Mouse (Mus musculus) heart, postnatal 36 days (tissue): Measurements from ENCODE around the gene Osbp2. TPM values are rescaled to one million over a fixed set of nuclear protein-coding genes. Genes with fewer than 3 reads are reported as not detected.

ENCODE experiments used
- DNase-seq, 2 experiments: peaks; one replicate each; pipeline ENCODE4 v3.0.0; 2021 to 2022
- intact Hi-C: fragments of 180-260 bp; cut with DNase I; formaldehyde crosslinking; loops from one replicate; pipeline ENCODE4 v1.15.1; 2025
- total RNA-seq, 2 experiments: library from RNA; stranded (reverse); gene quantifications; 2 replicates each; pipeline ENCODE4 v1.2.3; 2021

The Osbp2 gene
- total RNA-seq, 2 experiments from 2014 or later = 14.1 to 14.3 TPM

DNA sequence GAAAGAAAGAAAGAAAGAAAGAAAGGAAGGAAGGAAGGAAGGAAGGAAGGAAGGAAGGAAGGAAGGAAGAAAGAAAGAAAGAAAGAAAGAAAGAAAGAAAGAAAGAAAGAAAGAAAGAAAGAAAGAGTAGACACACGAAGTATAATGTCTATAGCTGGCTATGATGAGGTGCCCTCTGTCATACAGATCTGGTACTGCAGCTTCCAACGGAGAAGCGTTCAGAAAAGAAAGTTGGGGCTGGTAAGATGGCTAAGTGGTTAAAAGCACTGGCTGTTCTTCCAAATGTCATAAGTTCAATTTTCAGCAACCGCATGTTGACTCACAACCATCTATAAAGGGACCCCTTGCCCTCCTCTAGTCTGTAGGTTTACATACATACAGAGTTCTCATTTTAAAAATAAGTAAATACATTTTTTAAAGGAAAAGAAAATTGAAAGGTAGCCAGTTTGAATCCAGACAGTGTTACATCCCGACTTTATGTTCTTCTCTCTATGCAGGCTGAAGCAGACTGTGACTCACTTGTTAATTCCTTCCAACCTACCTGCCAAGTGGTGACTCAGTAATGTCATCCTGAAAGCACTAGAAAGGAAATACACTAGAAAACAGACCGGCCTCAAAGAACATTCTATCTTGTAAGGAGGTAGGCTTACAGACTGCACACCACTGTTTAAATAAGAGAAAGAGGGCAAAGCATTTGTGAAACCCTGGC is 31.4 kb downstream of the Osbp2 start:
- intact Hi-C loops = no loop called here
- DNase-seq = peak; percentile 25 to 31

DNA sequence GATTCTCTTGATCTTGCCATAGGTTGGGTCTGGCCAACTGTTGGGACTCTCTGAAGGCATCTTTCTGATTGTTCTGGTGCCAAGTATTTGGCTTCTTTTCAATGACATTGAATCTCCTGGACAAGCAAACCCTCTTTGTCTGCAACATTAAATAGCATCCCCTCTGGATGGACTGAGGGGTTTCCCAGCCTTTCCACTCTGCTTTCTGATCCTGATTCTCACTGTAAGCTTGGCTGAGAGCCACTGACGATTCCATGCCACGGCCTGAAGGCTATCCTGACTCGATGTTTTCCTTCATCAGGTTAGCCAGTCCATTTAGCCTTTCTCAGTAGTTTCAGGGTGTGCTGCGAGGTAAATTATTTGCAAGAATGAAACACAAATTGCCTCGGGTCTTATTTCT is 34.0 kb downstream of the Osbp2 start:
- no peak for DNase-seq
- intact Hi-C loops = no loop called here

DNA sequence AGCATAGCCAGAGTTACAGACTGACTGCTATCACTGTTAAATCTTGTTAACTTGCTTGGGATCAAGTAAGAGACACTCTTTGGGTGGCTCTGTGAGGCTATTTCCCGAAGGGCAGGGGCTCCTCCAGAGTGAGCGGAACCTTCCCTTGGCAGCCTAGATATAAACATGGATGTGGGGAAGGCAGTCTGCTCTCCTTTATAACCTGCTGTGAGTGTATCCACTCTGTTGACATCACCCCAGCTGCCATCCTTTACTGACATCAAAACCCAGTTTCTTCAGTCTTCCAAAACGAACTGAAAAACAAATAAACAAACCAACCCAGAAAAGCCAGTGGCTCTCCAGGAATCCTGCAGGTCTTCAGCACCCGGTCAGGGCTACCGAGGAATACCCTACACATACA is 39.6 kb downstream of the Osbp2 start:
- no peak for DNase-seq
- intact Hi-C loops = no loop called here

DNA sequence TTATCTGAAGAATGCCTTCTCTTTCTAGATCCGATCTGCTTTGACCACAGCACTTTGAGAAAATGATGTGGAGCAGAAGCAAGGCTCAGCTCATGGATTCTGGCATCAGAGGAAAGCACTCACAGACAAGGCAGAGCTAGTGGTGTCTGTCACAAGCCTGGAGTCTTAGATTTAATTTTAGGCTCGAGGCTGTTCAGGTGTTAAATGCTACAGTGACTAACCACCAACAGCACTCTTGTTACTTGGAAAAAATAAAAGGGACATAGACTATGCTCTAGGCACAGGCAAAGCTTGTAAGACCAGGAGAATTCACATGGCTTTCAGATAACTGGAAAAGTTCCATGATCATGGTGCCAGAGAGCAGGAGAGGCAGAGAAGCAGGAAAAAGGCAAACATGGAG is 40.3 kb downstream of the Osbp2 start:
- DNase-seq = no peak
- intact Hi-C loops = no loop called here

DNA sequence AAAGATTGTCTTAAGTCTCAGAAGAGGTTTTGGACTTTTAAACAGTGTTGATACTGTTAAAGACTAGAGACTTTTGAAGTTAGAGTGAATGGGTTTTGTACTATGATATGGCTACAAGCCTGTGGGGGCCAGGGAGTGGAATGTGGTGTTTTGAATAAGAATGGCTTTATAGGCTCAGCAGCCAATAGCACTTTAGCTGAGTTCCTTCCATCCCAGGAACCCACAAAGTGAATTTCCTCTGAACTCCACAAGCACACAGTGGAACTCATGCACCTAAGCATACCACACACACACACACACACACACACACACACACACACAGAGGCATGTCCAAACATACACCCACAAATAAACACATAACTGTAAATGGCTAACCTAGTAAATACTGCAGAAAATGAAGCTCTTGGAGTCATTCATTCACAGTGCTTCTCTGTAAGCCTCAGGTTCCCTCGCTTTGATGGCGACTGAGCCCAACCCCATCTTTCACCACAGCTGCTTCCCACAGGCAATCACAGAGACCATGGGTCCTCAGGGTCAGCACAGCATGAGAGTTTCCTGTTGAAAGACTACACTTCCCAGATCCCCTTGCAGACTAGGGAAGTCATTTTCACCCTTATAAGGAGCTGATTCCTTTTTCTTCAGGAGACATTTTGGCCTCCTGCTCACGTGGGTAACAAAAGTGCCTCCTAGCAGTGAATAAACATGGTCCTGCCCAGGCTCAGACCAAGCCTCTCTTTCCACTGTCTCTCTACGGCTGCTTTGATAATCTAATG is 45.5 kb downstream of the Osbp2 start:
- no peak for DNase-seq
- intact Hi-C loops = no loop called here

DNA sequence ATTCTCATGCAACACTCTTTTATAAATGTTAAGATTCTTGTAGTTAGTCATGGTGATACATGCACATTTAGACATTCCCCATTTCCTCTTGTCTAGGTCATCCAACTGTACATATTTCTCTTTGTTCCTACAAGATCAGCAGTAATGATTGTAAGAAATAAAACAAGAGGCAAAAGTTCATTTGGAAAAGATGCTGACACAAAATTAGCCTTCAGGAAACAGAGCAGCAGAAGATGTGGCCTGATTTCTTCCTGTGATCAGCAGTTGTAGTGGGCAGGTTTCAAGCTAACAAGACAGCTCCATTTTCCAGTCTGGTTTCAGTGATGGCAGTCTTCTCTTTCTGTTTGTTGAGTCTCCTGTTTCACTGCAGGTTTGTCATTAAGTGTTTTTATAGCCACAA is 47.8 kb downstream of the Osbp2 start:
- no peak for DNase-seq
- intact Hi-C loops = no loop called here

DNA sequence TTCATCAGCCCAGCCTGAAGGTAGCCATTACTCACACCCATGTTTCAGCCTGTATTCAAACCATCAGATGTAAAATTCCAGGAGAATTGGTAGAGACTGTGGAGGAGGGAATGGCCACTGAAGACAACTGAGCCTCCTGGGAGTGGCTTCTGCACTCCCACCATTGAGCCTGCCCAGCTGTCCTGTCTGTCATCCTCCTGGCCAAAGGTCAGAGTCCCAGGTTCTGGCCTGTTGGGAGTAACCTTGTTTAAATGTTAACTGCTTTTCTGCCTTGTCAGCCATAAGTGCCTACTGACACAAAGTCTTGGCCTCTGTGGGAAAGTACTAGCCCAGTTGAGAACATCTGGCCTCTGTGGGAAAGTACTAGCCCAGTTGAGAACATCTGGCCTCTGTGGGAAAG is 50.4 kb downstream of the Osbp2 start:
- DNase-seq = no peak
- intact Hi-C loops = no loop called here

DNA sequence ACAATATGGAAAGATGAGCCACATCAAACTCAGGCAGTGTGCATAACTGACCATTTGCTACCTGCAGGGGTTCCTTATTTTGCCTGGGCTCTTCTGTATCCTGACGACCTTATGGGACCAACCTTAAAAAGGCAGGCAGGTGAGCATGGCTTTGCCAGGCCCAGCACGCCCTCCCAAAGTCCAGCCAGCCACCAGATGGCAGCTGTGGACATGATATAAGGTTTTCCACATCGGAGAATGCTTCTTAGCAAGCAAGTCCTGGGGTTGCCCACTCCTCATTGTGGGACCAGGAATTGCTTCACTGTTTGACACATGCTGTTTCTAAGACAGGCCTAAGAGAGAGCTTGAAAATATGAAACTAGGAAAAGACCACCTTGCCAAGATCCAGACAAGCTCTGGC is 55.5 kb downstream of the Osbp2 start:
- intact Hi-C loops = loop anchor here (2.0 kb wide), 1 partner anchor 73 kb away; no protein-coding TSS in a partner anchor
- DNase-seq = peak in 1 of 2 experiments; percentile 11

DNA sequence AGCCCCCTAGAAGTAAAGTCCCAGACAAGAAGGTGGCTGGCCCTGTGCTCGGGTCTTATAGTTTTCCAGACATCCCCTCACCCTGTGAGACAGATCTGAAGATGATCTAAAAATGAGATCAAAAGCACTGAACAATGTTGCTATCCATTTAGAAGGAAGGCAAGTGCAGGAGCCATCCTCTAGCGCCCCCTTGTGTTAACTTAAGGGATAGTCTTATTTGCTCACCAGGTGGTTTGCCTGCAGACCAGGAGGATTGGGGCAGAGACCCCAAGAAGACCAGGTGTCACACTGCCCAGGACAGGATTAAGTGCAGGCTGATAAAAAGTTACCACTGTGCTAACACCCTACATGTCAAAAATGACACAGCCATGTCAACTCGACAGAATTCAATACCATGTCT is 58.3 kb downstream of the Osbp2 start:
- intact Hi-C loops = no loop called here
- no peak for DNase-seq

DNA sequence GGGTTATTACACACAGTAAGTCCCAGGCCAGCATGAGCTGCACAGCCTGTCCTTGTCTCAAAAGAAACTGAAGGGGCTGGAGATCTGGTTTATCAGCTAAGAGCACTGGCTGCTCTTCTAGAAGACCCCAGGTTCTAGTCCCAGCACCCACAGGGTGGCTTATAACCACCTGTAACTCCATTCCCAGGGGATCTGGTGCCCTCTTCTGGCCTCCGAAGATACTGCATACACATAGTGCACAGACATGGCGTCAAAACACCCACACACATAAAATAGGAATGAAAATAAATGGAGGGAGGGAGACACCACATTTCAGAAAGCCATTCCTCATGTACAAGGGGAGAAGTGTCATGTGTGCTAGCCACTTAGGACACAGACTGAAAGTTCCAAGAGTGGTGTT is 59.1 kb downstream of the Osbp2 start:
- intact Hi-C loops = no loop called here
- DNase-seq = no peak

DNA sequence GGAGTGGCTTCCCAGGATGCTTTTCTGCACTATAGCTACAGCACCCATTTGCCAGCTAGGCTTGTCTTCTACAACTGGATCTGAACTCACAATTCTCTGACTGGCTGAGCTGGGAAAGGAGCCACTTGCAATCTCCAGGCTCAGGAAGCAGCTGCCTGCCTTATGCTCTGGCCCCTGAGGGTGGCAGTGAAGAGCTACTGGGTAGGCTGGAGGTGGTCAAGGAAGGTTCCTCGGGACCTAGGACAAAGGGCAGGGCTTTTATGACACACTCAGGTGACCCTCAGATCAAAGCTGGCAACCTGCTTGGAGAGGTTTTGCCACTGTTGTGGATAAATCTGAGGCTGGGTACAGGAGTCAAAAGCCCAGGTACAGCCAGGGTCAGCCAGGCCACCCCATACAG is 61.6 kb downstream of the Osbp2 start:
- intact Hi-C loops = no loop called here

DNA sequence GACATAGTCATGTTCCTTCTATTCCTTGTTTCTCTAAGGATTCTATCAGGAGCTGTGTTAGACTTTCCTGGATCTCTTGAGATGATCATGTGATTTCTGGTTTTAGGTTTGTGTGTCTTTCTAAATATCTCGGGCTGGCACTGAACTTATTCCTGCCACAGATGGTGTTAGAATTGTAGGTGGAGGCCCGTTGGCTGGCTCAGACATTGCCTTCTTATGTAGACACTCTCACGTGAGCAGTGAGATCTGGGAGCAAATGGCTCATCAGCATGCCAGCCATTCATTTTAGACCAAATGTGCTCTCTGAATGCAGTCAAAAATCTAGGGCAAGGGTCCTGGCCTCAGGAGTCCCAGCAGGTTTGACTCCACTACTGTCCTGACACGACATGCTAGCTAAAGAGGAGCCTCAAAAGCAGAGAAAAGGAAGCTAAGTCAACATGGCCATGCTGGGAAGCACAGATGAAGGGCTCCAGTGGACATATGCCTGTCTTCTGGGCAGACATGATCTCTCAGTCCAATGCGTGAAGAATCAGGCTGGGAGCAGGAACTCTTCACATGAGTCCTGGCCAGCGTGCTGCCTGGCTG is 66.0 kb downstream of the Osbp2 start:
- intact Hi-C loops = no loop called here
- DNase-seq = no peak

More for the DNA sequence above, 61.6 kb downstream of the Osbp2 start:
- no peak for DNase-seq

DNA sequence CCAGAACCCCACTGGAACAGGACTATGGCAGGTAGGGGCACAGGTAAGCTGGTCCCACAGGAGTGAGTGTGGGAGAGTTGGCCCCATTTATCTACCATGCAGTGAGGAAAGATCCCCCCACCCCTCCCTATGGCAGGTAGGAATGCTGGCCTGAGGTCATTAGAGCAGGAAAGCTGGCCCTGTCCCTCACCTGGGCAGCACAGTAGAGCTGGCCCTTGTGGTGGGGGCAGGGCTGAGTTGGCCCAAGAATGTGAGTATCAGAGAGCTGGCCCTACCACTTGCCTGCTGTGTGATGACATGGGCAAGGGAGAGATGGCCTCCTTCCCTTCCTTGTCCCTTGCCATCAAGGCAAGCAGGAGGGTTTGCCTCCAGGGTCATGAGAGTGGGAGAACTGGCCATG is 73.0 kb downstream of the Osbp2 start:
- DNase-seq = no peak

DNA sequence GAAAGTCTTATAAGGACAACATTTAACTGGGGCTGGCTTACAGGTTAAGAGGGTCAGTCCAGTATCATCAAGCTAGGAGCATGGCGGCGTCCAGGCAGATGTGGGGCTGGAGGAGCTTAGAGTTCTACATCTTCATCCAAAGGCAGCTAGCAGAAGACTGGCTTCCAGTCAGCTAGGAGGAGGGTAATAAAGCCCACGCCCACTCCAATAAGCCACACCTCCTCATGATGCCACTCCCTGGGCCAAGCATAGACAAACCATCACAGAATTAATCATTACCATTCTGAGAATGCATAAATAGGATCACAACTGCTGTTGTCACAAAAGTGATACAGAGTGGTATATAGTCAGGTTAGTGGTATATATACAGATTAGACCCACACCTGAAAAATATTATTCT is 73.8 kb downstream of the Osbp2 start:
- DNase-seq = no peak
- intact Hi-C loops = loop anchor here (5.0 kb wide), 1 partner anchor 93 kb away; no protein-coding TSS in a partner anchor

More for the DNA sequence above, 73.0 kb downstream of the Osbp2 start:
- intact Hi-C loops = no loop called here

DNA sequence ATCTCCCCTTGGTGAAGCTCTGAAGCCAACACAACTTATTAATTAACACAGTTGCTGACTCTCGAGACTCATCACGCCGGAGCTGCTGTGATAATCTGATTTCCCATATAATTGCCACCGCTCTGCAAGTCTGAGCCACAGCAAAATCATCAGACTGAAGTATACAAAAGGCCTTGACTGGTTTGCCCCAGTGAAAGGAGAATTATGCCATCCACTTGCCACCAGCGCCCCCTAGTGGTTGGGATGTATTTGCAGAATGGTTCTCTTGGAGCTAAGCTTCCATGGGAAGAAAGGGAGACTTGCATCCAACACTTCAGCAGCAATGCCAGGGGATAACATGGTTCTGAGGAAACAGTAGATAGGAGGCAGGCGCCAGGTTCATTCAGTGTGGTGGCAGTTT is 77.1 kb downstream of the Osbp2 start:
- intact Hi-C loops = loop anchor here (1.0 to 5.0 kb wide), 4 partner anchors 72 to 314 kb away; no protein-coding TSS in a partner anchor
- DNase-seq = peak; percentile 77 to 84

DNA sequence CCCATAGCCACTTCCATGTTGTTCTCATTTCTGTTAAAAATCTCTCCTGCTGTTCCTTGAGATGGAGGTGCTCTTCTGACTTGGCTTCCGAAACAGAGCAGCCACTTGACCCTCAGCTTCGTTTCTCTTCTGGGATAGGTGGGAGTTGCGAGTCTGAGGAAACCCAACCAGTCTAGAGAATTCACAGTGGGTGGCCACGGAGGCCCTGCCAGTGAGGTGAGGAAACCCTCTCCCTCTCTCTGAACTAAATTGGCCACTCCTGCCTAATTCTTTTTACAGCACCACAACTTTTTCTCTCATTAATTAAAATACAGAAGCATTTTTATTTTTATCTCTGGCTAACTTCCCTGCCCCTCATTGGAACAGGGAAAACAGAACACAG is 88.4 kb downstream of the Osbp2 start:
- no peak for DNase-seq
- intact Hi-C loops = no loop called here

DNA sequence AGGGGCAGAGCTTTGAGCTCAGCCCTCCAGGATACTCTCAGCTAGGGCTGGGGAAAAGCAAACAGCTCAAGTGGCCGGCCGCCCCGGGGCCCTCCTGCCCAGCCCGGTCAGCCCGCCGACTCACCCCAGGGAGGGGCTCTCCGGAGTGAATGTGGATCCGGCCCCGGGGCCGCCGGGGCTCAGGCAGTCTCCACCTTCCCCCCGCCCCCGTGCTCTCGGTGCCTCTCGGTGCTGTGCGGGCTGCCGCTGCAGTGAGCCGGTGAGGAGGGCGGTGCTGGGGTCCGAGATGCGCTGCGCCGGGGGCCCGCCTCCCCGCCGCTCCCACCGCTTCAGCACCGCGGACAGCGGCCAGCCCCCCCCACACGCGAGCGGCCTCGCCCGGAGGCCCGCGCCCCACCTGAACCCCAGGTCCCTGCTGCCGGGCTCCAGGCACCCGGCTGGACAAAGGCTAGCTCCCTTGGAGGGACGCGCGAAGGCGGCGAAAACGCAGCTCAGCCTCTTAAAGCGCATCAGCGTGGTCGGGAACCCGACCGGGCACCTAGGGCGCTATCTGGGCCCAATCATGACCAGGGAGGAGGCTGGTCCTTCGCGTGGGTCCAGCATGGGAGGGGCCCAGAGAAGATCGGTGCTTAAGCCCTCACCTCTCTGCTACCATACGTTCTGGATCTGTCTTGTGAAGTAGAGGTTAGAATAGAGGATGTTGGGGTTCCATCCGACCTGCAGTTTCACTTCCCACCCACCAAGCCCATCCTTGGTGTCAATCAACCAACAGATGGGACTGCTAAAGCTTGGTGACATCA is 89.0 kb downstream of the Osbp2 start:
- intact Hi-C loops = no loop called here
- DNase-seq = peak; percentile 11 to 20

DNA sequence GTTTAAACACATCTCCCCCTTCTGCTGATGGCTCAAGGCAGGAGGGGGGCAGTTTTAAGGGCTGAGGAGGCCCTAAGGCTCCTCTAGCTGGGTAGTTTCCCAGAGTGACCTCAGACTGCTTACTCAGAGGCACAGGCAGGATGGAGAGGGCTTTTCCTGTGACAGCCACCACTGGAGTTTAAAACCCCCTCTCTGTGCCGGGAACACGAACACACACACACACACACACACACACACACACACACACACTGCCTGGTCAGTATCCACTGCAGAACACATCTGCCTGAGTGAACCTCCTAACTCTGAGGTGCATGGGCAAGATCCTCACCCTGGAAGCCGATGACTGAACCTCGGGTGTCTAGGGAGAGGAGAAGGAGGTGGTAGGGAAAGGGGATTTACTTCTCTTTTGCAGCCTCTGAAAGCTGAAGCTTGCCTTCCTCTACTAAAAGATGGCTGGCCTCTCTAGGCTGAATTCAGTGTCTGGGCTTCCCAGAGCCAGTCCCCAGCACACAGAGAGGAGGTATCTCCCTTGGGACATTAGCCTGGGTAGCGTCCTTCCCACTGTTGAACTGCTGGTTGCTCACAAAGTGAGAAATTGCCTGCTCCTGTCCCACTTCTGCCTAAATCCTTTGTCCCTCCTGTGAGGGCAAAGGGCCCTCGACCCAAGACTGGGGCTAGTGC is 89.8 kb downstream of the Osbp2 start:
- DNase-seq = no peak
- intact Hi-C loops = no loop called here

DNA sequence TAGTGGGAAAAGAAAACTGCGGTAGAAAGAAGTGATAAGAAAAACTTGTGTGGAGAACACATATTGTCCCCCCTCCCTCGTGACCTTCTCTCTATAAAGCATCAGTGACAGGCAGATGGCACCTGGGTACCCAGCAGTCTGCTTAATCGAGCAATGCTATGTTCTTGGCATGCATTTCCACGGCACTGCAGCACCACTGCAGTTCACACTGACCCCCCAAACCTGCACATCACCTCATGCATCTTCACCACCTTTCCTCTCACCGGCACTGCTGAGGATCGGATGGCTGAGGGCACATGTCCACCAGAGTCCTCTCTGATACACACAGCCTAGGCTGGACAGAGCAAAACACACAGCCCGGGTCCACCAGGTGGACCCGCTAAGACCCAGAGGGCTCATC is 90.6 kb downstream of the Osbp2 start:
- no peak for DNase-seq
- intact Hi-C loops = no loop called here

DNA sequence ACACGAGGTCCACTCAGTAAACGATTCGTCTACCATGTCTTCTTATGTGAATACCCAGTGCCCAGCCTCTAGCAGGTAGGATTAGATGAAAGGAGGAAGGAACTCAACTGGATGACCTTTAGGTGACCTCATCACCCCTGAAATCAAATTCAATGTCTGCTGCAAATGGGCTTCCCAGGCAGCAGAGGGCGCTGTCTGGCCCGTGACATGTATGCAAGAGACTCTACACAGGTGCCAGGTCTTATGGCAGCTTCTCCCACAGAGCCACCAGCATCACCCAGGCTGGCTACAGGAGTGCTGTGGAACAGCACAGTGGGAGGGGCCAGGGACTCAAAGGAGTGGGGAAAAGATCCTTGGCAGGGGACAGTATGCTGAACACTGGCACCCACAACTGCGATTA is 92.4 kb downstream of the Osbp2 start:
- no peak for DNase-seq
- intact Hi-C loops = no loop called here
